Mouse (Mus musculus) colon, adult 2 months (tissue): Measurements from ENCODE around the gene Kat2b. TPM values are rescaled to one million over a fixed set of nuclear protein-coding genes. Genes with fewer than 3 reads are reported as not detected.

Experiments used
- polyA plus RNA-seq: library from polyadenylated mRNA; depleted of rRNA; stranded (reverse); fragments of >200 nt; gene quantifications from 2 replicates; pipeline ENCODE4 v1.2.3, GENCODE M21; 2012; rRNA removed

Kat2b gene
- polyA plus RNA-seq, result 12.0 and 12.6 TPM in 2 replicates

GRCm38 (mm10) chr17:53566161-53566918 lies at the start of gene Kat2b:
Gene Kat2b, plus strand, starts transcription at chr17:53566861.

GRCm38 (mm10) chr17:53539351-53539750 lies 27.3 kb upstream of the Kat2b start, which contains the start of gene Pp2d1:
Gene Pp2d1, minus strand, starts transcription at chr17:53539451.

GRCm38 (mm10) chr17:53688877-53689802 lies 122.5 kb downstream of the Kat2b start, which contains the start of gene Sgo1:
Gene Sgo1, minus strand, starts transcription at chr17:53689333.

Other genes with a start within 250 kb of the Kat2b start
- gene Efhb, start 103.5 kb upstream of the Kat2b start, polyA plus RNA-seq, result 0.13 and 0.43 TPM in 2 replicates
- 5.2 and 5.6 TPM in 2 replicates for gene Rab5a, start 87.6 kb upstream of the Kat2b start, polyA plus RNA-seq
- not detected in 2 replicates for gene Pp2d1, start 27.4 kb upstream of the Kat2b start, polyA plus RNA-seq
- gene Sgo1, start 122.5 kb downstream of the Kat2b start, polyA plus RNA-seq, result 0.41 and 0.61 TPM in 2 replicates